In the genomic region with DNA sequence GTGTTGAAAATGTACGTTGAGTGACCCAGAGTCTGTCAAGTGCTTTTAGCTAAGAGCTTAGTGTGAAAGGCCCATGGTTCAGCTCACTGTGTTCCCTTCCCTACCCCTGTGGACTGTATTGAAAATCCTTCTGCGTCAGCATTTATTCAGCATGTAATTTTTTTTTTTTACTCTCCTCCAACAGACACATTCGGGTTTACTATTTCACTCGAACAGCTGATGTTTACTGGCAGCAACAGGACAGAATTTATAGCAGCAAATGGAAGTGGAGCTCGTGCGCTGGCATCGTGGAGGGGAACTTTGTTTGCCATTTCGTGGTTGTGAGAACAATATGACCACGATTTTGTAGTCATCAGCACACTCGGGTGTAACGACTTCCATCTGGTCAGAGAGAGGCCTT, we compare ENCODE assay signal across 24 mouse cellular contexts.
DNase-seq lines count a peak whose midpoint lies in the region; ATAC-seq and TF ChIP-seq lines count a peak whose summit lies in the region.
"Had no signal": no experiment of that assay in that cellular context is flagged by ENCODE, and none has a peak within 500 bp of the region (broad histone marks: within the 10 kb centered on the region; RNA-seq: fewer than 3 reads in every experiment).

No protein-coding gene starts in this region.

- no peaks in the 10 kb centered on the region for H3K9me3 ChIP-seq in forebrain, embryonic 16.5 days (ENCODE audit: control insufficient read depth, low read length)
- H3K9me3 ChIP-seq in forebrain, embryonic 13.5 days (replicated peaks), result no peaks in the 10 kb centered on the region
- H3K9me3 ChIP-seq in limb, embryonic 14.5 days (ENCODE audit: control insufficient read depth, low read length), result no peaks in the 10 kb centered on the region
- H3K9me3 ChIP-seq: heart, embryonic 13.5 days; hindbrain, embryonic 12.5 days; liver, embryonic 15.5 days; megakaryocyte, embryonic 14.5 days; midbrain, embryonic 13.5 days had no signal

- no peak overlapping the region for H3K4me2 ChIP-seq in forebrain, embryonic 16.5 days (ENCODE audit: low read length)
- H3K4me2 ChIP-seq in forebrain, embryonic 13.5 days, result no peak overlapping the region
- H3K4me2 ChIP-seq in limb, embryonic 14.5 days (replicated peaks; ENCODE audit: low read depth, low read length, severe bottlenecking), result no peak overlapping the region
- H3K4me2 ChIP-seq: heart, embryonic 13.5 days; hindbrain, embryonic 12.5 days; liver, embryonic 15.5 days; midbrain, embryonic 13.5 days had no signal

- no peak overlapping the region for H3K9ac ChIP-seq in forebrain, embryonic 16.5 days (replicated peaks; ENCODE audit: low read depth, low read length)
- no peak overlapping the region for H3K9ac ChIP-seq in forebrain, embryonic 13.5 days
- no peak overlapping the region for H3K9ac ChIP-seq in limb, embryonic 14.5 days (ENCODE audit: low read depth, low read length, severe bottlenecking)
- H3K9ac ChIP-seq: heart, embryonic 13.5 days; hindbrain, embryonic 12.5 days; liver, embryonic 15.5 days; midbrain, embryonic 13.5 days had no signal

- ATAC-seq in forebrain, embryonic 16.5 days, result 0 out of 2 replicates have a peak, but pooled peaks have one; percentile 31
- ATAC-seq in forebrain, embryonic 13.5 days, result no peak
- peak; percentile 42; the same call in 1 of the 2 replicates for ATAC-seq in limb, embryonic 14.5 days (ENCODE audit: low FRiP score, low read depth)
- ATAC-seq: CD4-positive, CD25-positive, alpha-beta regulatory T cell, adult 4 months; midbrain, embryonic 13.5 days had no signal

- H3K4me1 ChIP-seq in forebrain, embryonic 16.5 days (replicated peaks; ENCODE audit: control insufficient read depth, insufficient read depth, low read length), result peaks cover 9% of the 10 kb centered on the region
- no peaks in the 10 kb centered on the region for H3K4me1 ChIP-seq in forebrain, embryonic 13.5 days
- peaks cover 12% of the 10 kb centered on the region for H3K4me1 ChIP-seq in limb, embryonic 14.5 days (ENCODE audit: control insufficient read depth, insufficient read depth, low read length)
- H3K4me1 ChIP-seq: hindbrain, embryonic 12.5 days; liver, embryonic 15.5 days; megakaryocyte, embryonic 14.5 days; midbrain, embryonic 13.5 days had no signal

- DNase-seq in left cerebral cortex, postnatal 14 days (ENCODE audit: low spot score in 2 of 2), result peak; percentile 25 to 42
- no peak for DNase-seq in left cerebral cortex, adult 9 months (ENCODE audit: low spot score in 2 of 2)
- DNase-seq in brain, embryonic 14.5 days (ENCODE audit: low read depth), result peak; percentile 44
- DNase-seq in limb, embryonic 14.5 days (ENCODE audit: low spot score), result peak; percentile 64
- no peak for DNase-seq in heart, postnatal 36 days
- DNase-seq: adrenal gland, postnatal 25 days; cerebellum, adult 9-11 months; gastrocnemius, postnatal 10 days; heart, adult 18-20 months; heart, postnatal 14 days; kidney, adult 18-20 months; kidney, postnatal 4 days; layer of hippocampus, adult 9-11 months; liver; spleen, adult 18-20 months had no signal

- no peaks in the 10 kb centered on the region for H3K27me3 ChIP-seq in forebrain, embryonic 16.5 days (replicated peaks; ENCODE audit: control insufficient read depth, insufficient read depth, low read length)
- no peaks in the 10 kb centered on the region for H3K27me3 ChIP-seq in forebrain, embryonic 13.5 days
- no peaks in the 10 kb centered on the region for H3K27me3 ChIP-seq in limb, embryonic 14.5 days (ENCODE audit: control insufficient read depth, insufficient read depth, low read length)
- H3K27me3 ChIP-seq: heart, embryonic 13.5 days; hindbrain, embryonic 12.5 days; liver, embryonic 15.5 days; midbrain, embryonic 13.5 days had no signal

- no peak overlapping the region for H3K4me3 ChIP-seq in forebrain, embryonic 16.5 days (replicated peaks; ENCODE audit: low read length)
- no peak overlapping the region for H3K4me3 ChIP-seq in forebrain, embryonic 13.5 days
- no peak overlapping the region for H3K4me3 ChIP-seq in limb, embryonic 14.5 days (replicated peaks; ENCODE audit: low read length)
- H3K4me3 ChIP-seq: erythroblast, embryonic 14.5 days; heart, embryonic 13.5 days; hindbrain, embryonic 12.5 days; liver, embryonic 15.5 days; megakaryocyte, embryonic 14.5 days; midbrain, embryonic 13.5 days had no signal

- no peak for TF ChIP-seq CTCF in brain, embryonic 14.5 days (IDR thresholded peaks at IDR 0.05; ENCODE audit: borderline replicate concordance, extremely low read depth, insufficient read depth, insufficient read length)

- no peak overlapping the region; the same call in 1 of the 2 replicates for H3K27ac ChIP-seq in forebrain, embryonic 16.5 days (ENCODE audit: low read length)
- no peak overlapping the region for H3K27ac ChIP-seq in forebrain, embryonic 13.5 days
- no peak overlapping the region for H3K27ac ChIP-seq in limb, embryonic 14.5 days (replicated peaks; ENCODE audit: low read depth, low read length)
- H3K27ac ChIP-seq: heart, embryonic 13.5 days; hindbrain, embryonic 12.5 days; liver, embryonic 15.5 days; midbrain, embryonic 13.5 days had no signal

- no peak for TF ChIP-seq POLR2A in brain, embryonic 14.5 days (IDR thresholded peaks at IDR 0.05; ENCODE audit: borderline replicate concordance, extremely low read depth, insufficient read depth, insufficient read length, poor library complexity, severe bottlenecking)
- no peak for TF ChIP-seq POLR2A in limb, embryonic 14.5 days (IDR thresholded peaks at IDR 0.05; ENCODE audit: borderline replicate concordance, extremely low read depth, insufficient read depth, insufficient read length)

- 60% methylated on average over 11 of the region's 11 CpGs for WGBS in forebrain, embryonic 16.5 days
- WGBS in forebrain, embryonic 13.5 days, result 77% methylated on average over 11 of the region's 11 CpGs
- 24% methylated on average over 11 of the region's 11 CpGs for WGBS in limb, embryonic 14.5 days

- intact Hi-C loops in left cerebral cortex, postnatal 14 days (cut with DNase I), result no loop called here
- intact Hi-C loops in heart, postnatal 36 days (cut with DNase I), result no loop called here

- H3K36me3 ChIP-seq in forebrain, embryonic 16.5 days (ENCODE audit: control insufficient read depth, insufficient read depth), result no peaks in the 10 kb centered on the region
- H3K36me3 ChIP-seq in forebrain, embryonic 13.5 days (ENCODE audit: poor library complexity, severe bottlenecking), result no peaks in the 10 kb centered on the region
- H3K36me3 ChIP-seq in limb, embryonic 14.5 days (ENCODE audit: control insufficient read depth, insufficient read depth, low read length), result no peaks in the 10 kb centered on the region
- H3K36me3 ChIP-seq: heart, embryonic 13.5 days; hindbrain, embryonic 12.5 days; liver, embryonic 15.5 days; midbrain, embryonic 13.5 days had no signal

Comparison
In these comparisons a context has a peak if more than half of its experiments do, and no peak if none do; other contexts are left out.
1. DNase-seq: peak in left cerebral cortex, postnatal 14 days (2 of 2), brain, embryonic 14.5 days (single experiment) and limb, embryonic 14.5 days (single experiment); none in left cerebral cortex, adult 9 months (0 of 2) and heart, postnatal 36 days (0 of 2).